Mouse (Mus musculus) retina, adult 2 months (tissue): ENCODE results near the gene Ogfod1.
A peak's percentile ranks its signal among the peaks of the same experiment; 100 is the strongest.

Experiments
- DNase-seq: peaks from one replicate; pipeline ENCODE4 v3.0.0-alpha.2; 2012; ENCODE audit warnings: low read depth, low spot score

Gene Ogfod1

GRCm38 (mm10) chr8:94036944-94037524 lies at the start of gene Ogfod1, which contains the start of gene Nudt21:
Ogfod1 (plus strand) TSS chr8:94037198.
Nudt21 (minus strand) TSS chr8:94037031.
- DNase-seq: peak; percentile 99

- no peak for DNase-seq
These were observed 47.3 kb upstream of the Ogfod1 start for GRCm38 (mm10) chr8:93989739-93990138.

- DNase-seq: no peak
These were observed 38.0 kb upstream of the Ogfod1 start for GRCm38 (mm10) chr8:93998961-93999360.

- no peak for DNase-seq
These were observed 32.9 kb upstream of the Ogfod1 start for GRCm38 (mm10) chr8:94004139-94004538.

- DNase-seq: no peak
These were observed 27.7 kb upstream of the Ogfod1 start for GRCm38 (mm10) chr8:94009243-94009845.

GRCm38 (mm10) chr8:94010101-94010705 lies 26.8 kb upstream of the Ogfod1 start:
- DNase-seq: no peak

- no peak for DNase-seq
These were observed 25.7 kb upstream of the Ogfod1 start for GRCm38 (mm10) chr8:94011076-94012012.

- DNase-seq: peak; percentile 46
These were observed 24.7 kb upstream of the Ogfod1 start, which contains the start of gene Amfr for GRCm38 (mm10) chr8:94012013-94012951. Amfr (minus strand) TSS chr8:94012842.

- DNase-seq: no peak
These were observed 23.9 kb upstream of the Ogfod1 start for GRCm38 (mm10) chr8:94013026-94013612.

- DNase-seq: no peak
These were observed 13.1 kb upstream of the Ogfod1 start for GRCm38 (mm10) chr8:94023916-94024315.

- DNase-seq: no peak
These were observed 7.3 kb upstream of the Ogfod1 start for GRCm38 (mm10) chr8:94029701-94030100.

- DNase-seq: no peak
These were observed 3.4 kb upstream of the Ogfod1 start for GRCm38 (mm10) chr8:94033601-94034000.

GRCm38 (mm10) chr8:94035200-94035599 lies 1.8 kb upstream of the Ogfod1 start:
- no peak for DNase-seq

GRCm38 (mm10) chr8:94036541-94036940 lies 457 bp upstream of the Ogfod1 start:
- peak; percentile 29 for DNase-seq

GRCm38 (mm10) chr8:94037806-94038205 lies 808 bp downstream of the Ogfod1 start:
- no peak for DNase-seq

- DNase-seq: no peak
These were observed 10.8 kb downstream of the Ogfod1 start for GRCm38 (mm10) chr8:94047845-94048244.

- no peak for DNase-seq
These were observed 15.7 kb downstream of the Ogfod1 start for GRCm38 (mm10) chr8:94052696-94053095.

- DNase-seq: no peak
These were observed 20.3 kb downstream of the Ogfod1 start for GRCm38 (mm10) chr8:94057157-94057854.

- DNase-seq: no peak
These were observed 29.3 kb downstream of the Ogfod1 start for GRCm38 (mm10) chr8:94066121-94066863.
